Mouse (Mus musculus) CH12.LX (cell line): ENCODE results near the gene Nfe2l2.

ENCODE experiments used
- CHD1 ChIP-seq: IDR thresholded peaks from 2 replicates; pipeline ENCODE4 v1.6.1; 2012; ENCODE audit warnings: low read depth, low read length, improper control_type of control experiment, inconsistent platforms
- CHD2 ChIP-seq: IDR thresholded peaks from 2 replicates; pipeline ENCODE4 v1.6.1; 2011; ENCODE audit warnings: low read length, improper control_type of control experiment
- CTCF ChIP-seq, 2 experiments: IDR thresholded peaks in 1 of 2; conservative IDR thresholded peaks in 1 of 2; 2 replicates each; pipeline ENCODE4 v1.5.1; 2011 to 2012; ENCODE audit warnings: low read depth in 2 of 2, low read length in 2 of 2, improper control_type of control experiment in 1 of 2, inconsistent platforms in 1 of 2, mild to moderate bottlenecking in 1 of 2, moderate library complexity in 1 of 2
- EP300 ChIP-seq: IDR thresholded peaks from 2 replicates; pipeline ENCODE4 v1.6.1; 2011; ENCODE audit warnings: low read length, improper control_type of control experiment
- HCFC1 ChIP-seq: IDR thresholded peaks from 2 replicates; pipeline ENCODE4 v1.6.1; 2012; ENCODE audit warnings: low read depth, mild to moderate bottlenecking, inconsistent platforms, low read length, improper control_type of control experiment
- MAFK ChIP-seq: IDR thresholded peaks from 2 replicates; pipeline ENCODE4 v1.6.1; 2011; ENCODE audit warnings: low read length, improper control_type of control experiment; ENCODE audit not compliant: insufficient replicate concordance
- MXI1 ChIP-seq: IDR thresholded peaks from 2 replicates; pipeline ENCODE4 v1.6.1; 2011; ENCODE audit warnings: mild to moderate bottlenecking, low read depth, low read length, improper control_type of control experiment
- MYC ChIP-seq: IDR thresholded peaks from 2 replicates; pipeline ENCODE4 v1.6.1; 2011; ENCODE audit warnings: low read depth, mild to moderate bottlenecking, improper control_type of control experiment, low read length
- POLR2A ChIP-seq: IDR thresholded peaks from 2 replicates; pipeline ENCODE4 v1.6.1; 2011; ENCODE audit warnings: low read depth, mild to moderate bottlenecking, improper control_type of control experiment, low read length
- RCOR1 ChIP-seq: conservative IDR thresholded peaks from 2 replicates; pipeline ENCODE4 v1.6.1; 2012; ENCODE audit warnings: low read depth, mild to moderate bottlenecking, inconsistent platforms, low read length, improper control_type of control experiment
- UBTF ChIP-seq: IDR thresholded peaks from 2 replicates; pipeline ENCODE4 v1.6.1; 2012; ENCODE audit warnings: low read depth, mild to moderate bottlenecking, inconsistent platforms, low read length, improper control_type of control experiment, moderate library complexity
- ZMIZ1 ChIP-seq: IDR thresholded peaks from 2 replicates; pipeline ENCODE4 v1.6.1; 2012; ENCODE audit warnings: low read depth, mild to moderate bottlenecking, inconsistent platforms, low read length, improper control_type of control experiment
- ZNF384 ChIP-seq: IDR thresholded peaks from 2 replicates; pipeline ENCODE4 v1.6.1; 2012; ENCODE audit warnings: low read depth, low read length, improper control_type of control experiment, inconsistent platforms

DNA sequence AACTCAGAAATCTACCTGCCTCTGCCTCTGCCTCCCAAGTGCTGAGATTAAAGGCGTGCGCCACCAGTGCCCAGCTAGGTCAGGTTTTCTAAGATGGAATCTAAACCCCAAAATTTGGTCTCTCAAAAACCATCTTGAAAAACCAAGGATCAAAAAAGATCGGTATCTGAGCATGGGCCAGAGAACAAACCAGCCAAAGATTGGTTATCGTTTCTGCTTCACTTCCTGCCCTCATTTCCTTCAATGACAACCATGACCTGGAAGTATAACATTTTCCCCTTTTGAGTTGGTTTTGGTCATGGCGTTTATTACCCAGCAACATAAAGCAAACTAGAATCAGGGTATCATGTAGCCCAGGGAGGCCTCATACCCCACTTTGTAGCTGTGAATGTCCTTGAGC is 47.5 kb downstream of the Nfe2l2 start:
- TF ChIP-seq CHD2 (no peak), MXI1 (no peak), CTCF (conservative IDR thresholded peaks at IDR 0.05 in 1 of 2, IDR thresholded peaks at IDR 0.05 in 1 of 2; ENCODE audit: low read depth in 2 of 2, low read length in 2 of 2) (no peak), ZMIZ1 (no peak), CHD1 (no peak), POLR2A (no peak), EP300 (no peak), MYC (no peak), HCFC1 (no peak), UBTF (no peak), RCOR1 (no peak), MAFK (no peak), ZNF384 (no peak)
